Mouse (Mus musculus): ENCODE data around the gene Cela3b.

Gene Cela3b

DNA sequence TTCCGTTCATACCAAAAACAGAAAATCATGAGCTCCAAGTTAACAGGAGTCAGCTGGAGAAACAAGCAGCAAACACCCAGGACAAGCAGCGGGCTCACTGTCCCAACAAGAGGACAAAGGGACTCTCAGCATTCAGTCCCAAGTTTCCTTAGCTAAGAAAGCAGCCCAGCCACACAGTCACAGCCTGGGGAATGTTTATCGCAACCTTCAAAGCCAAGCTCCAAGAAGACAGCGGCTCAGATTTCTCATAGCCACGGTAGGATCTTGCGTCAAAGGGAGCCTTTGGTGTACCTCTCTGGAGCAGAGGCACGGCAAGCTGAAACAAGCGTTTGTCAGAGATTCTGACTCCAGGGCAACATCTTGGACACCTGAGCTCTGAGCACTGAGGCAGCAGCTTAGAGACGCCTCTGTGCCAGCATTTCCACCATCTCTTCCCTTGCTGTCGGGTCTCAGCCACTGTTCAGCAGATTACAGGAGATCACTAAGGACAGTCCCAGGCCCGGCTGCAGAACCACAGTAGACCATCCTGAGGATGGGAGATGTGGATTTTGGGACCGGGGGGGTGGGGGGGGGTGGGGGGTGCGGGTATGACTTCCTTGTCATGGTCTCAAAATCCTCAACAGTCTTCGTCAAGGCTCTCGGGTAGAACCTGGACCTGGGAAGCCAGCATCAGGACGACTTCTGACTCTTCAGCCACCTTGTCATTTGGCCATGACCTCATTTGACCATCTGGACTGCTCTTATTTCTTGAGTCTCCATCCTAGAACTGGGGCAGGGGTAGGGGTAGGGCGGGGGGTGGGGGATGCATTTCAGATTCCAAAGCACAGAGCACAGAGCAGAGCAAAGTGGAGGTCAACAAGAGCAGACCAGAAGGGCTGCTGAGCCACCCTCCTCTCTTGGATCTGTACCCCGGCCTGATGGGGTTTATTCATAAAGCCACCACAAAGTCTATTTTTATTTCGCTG lies 54.7 kb downstream of the Cela3b start:
- peak; percentile 76 for DNase-seq (ENCODE audit: low spot score)

GRCm38 (mm10) chr4:137373711-137374110 lies 56.6 kb downstream of the Cela3b start:
- DNase-seq (ENCODE audit: low spot score): no peak

- no peak for DNase-seq (ENCODE audit: low spot score)
These were observed 58.5 kb downstream of the Cela3b start for GRCm38 (mm10) chr4:137371596-137372523.

Measured in embryo, embryonic 10 days (tissue).